Comparison of ENCODE assay signal across 22 mouse cellular contexts in the genomic region with DNA sequence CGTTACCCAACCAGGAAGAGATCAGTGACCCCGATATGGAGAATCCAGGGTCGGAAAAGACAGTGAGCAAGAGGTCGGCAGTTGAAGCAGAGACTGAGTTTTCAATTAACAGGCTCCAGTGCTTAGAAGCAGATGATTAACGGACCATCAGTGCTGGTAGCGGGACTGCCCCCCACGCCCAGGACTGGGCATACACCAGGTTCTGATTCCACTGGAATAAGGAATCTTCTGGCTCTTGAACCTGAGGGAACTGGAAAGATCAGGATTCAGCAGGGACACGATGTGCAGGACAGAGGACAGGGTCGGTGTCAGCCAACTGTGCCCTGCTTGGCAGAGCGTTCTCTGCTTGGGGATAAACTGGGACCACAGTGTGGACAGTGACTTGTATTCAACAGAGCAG. TPM values are rescaled to one million over a fixed set of nuclear protein-coding genes. Genes with fewer than 3 reads are reported as not detected.
A peak's percentile ranks its signal among the peaks of the same experiment; 100 is the strongest.
DNase-seq lines count a peak whose midpoint lies in the region; ATAC-seq and TF ChIP-seq lines count a peak whose summit lies in the region.
"Had no signal": no experiment of that assay in that cellular context is flagged by ENCODE, and none has a peak within 500 bp of the region (broad histone marks: within the 10 kb centered on the region; RNA-seq: fewer than 3 reads in every experiment).

No protein-coding gene starts in this region.

- WGBS in liver, adult 2 months = 34% methylated on average over 10 of the region's 10 CpGs
- WGBS in liver, postnatal 0 days (ENCODE audit: insufficient replicate concordance) = 59% methylated on average over 10 of the region's 10 CpGs
- 41% methylated on average over 10 of the region's 10 CpGs for WGBS in kidney, embryonic 15.5 days
- WGBS in neural tube, embryonic 15.5 days = 81% methylated on average over 10 of the region's 10 CpGs

- TF ChIP-seq CTCF in liver, adult 2 months (IDR thresholded peaks at IDR 0.05; ENCODE audit: low read depth, low read length) = no peak
- TF ChIP-seq CTCF in liver, postnatal 0 days (IDR thresholded peaks at IDR 0.05; ENCODE audit: low read depth) = no peak

- no peak overlapping the region for H3K4me3 ChIP-seq in liver, adult 2 months (ENCODE audit: insufficient read depth, low read depth, low read length)
- no peak overlapping the region for H3K4me3 ChIP-seq in liver, postnatal 0 days (ENCODE audit: low read depth, low read length)
- H3K4me3 ChIP-seq in kidney, embryonic 15.5 days (replicated peaks) = no peak overlapping the region
- no peak overlapping the region for H3K4me3 ChIP-seq in neural tube, embryonic 15.5 days (replicated peaks)
- H3K4me3 ChIP-seq: embryonic facial prominence, embryonic 10.5 days; forebrain, embryonic 13.5 days; heart, embryonic 12.5 days; hindbrain, embryonic 10.5 days had no signal

- H3K9ac ChIP-seq in liver, adult 2 months (ENCODE audit: low read depth, low read length) = no peak overlapping the region
- no peak overlapping the region for H3K9ac ChIP-seq in liver, postnatal 0 days (replicated peaks)
- H3K9ac ChIP-seq in kidney, embryonic 15.5 days = no peak overlapping the region
- H3K9ac ChIP-seq in neural tube, embryonic 15.5 days (replicated peaks) = no peak overlapping the region
- H3K9ac ChIP-seq: forebrain, embryonic 13.5 days; heart, embryonic 12.5 days had no signal

- no peak for TF ChIP-seq EP300 in liver, postnatal 0 days (IDR thresholded peaks at IDR 0.05; ENCODE audit: low read depth)

- H3K79me2 ChIP-seq in liver, adult 2 months (ENCODE audit: control insufficient read depth, insufficient read depth, low read length) = no peaks in the 10 kb centered on the region

- H3K27ac ChIP-seq in liver, adult 2 months (replicated peaks; ENCODE audit: insufficient read depth, low read depth, low read length) = no peak overlapping the region
- no peak overlapping the region for H3K27ac ChIP-seq in liver, postnatal 0 days (ENCODE audit: low read depth)
- H3K27ac ChIP-seq in kidney, embryonic 15.5 days = peak overlapping the region; percentile 62
- H3K27ac ChIP-seq in neural tube, embryonic 15.5 days (replicated peaks) = no peak overlapping the region
- H3K27ac ChIP-seq: embryonic facial prominence, embryonic 10.5 days; forebrain, embryonic 13.5 days; hindbrain, embryonic 10.5 days had no signal

- DNase-seq in liver, adult 2 months (ENCODE audit: extremely low read depth, low read depth, low spot score) = peak; percentile 35
- no peak for DNase-seq in liver, postnatal 0 days
- DNase-seq in kidney, postnatal 14 days = peak; percentile 90
- DNase-seq in yolk sac, embryonic 10.5 days (ENCODE audit: low spot score) = peak; percentile 10
- DNase-seq in lung, adult 18-20 months = no peak
- DNase-seq in right cerebral cortex, postnatal 4 days = no peak
- DNase-seq: adrenal gland, adult 8-10 months; adrenal gland, postnatal 36 days; B cell, adult 2 months; cerebellum, adult 2 months; cerebellum, postnatal 10 days; gastrocnemius, postnatal 10 days had no signal

- no peaks in the 10 kb centered on the region for H3K9me3 ChIP-seq in liver, postnatal 0 days (ENCODE audit: low read length)
- no peaks in the 10 kb centered on the region for H3K9me3 ChIP-seq in kidney, embryonic 15.5 days (replicated peaks)
- H3K9me3 ChIP-seq in neural tube, embryonic 15.5 days (replicated peaks) = no peaks in the 10 kb centered on the region
- H3K9me3 ChIP-seq: embryonic facial prominence, embryonic 10.5 days; forebrain, embryonic 13.5 days; G1E; heart, embryonic 12.5 days; hindbrain, embryonic 10.5 days had no signal

- TF ChIP-seq POLR2A in liver, adult 2 months (IDR thresholded peaks at IDR 0.05; ENCODE audit: extremely low read depth, insufficient read depth, low read length) = no peak

- no peaks in the 10 kb centered on the region for H3K4me1 ChIP-seq in liver, adult 2 months (ENCODE audit: control insufficient read depth, insufficient read depth, low read length)
- H3K4me1 ChIP-seq in liver, postnatal 0 days (ENCODE audit: insufficient read depth) = no peaks in the 10 kb centered on the region
- 0 out of 2 replicates have a peak, but pooled peaks cover 5% of the 10 kb centered on the region for H3K4me1 ChIP-seq in kidney, embryonic 15.5 days
- no peaks in the 10 kb centered on the region for H3K4me1 ChIP-seq in neural tube, embryonic 15.5 days
- H3K4me1 ChIP-seq: forebrain, embryonic 13.5 days; hindbrain, embryonic 10.5 days had no signal

- no peak for ATAC-seq in liver, postnatal 0 days
- ATAC-seq in kidney, embryonic 15.5 days (replicated peaks; ENCODE audit: low FRiP score) = peak; percentile 74
- no peak for ATAC-seq in neural tube, embryonic 15.5 days (ENCODE audit: low FRiP score)
- ATAC-seq: CD4-positive, CD25-positive, alpha-beta regulatory T cell, adult 4 months; forebrain, embryonic 13.5 days had no signal

- no peak overlapping the region for H3K4me2 ChIP-seq in liver, postnatal 0 days (ENCODE audit: low read depth, low read length)
- H3K4me2 ChIP-seq in kidney, embryonic 15.5 days = no peak overlapping the region
- no peak overlapping the region for H3K4me2 ChIP-seq in neural tube, embryonic 15.5 days
- H3K4me2 ChIP-seq: forebrain, embryonic 13.5 days; heart, embryonic 12.5 days had no signal

- H3K27me3 ChIP-seq in liver, adult 2 months (ENCODE audit: control insufficient read depth, insufficient read depth, low read length) = no peaks in the 10 kb centered on the region
- no peaks in the 10 kb centered on the region for H3K27me3 ChIP-seq in liver, postnatal 0 days (ENCODE audit: insufficient read depth, low read length)
- no peaks in the 10 kb centered on the region for H3K27me3 ChIP-seq in kidney, embryonic 15.5 days
- H3K27me3 ChIP-seq in neural tube, embryonic 15.5 days (replicated peaks) = no peaks in the 10 kb centered on the region
- H3K27me3 ChIP-seq: forebrain, embryonic 13.5 days had no signal

- H3K36me3 ChIP-seq in liver, adult 2 months (ENCODE audit: control insufficient read depth, insufficient read depth, low read length) = no peaks in the 10 kb centered on the region
- no peaks in the 10 kb centered on the region for H3K36me3 ChIP-seq in liver, postnatal 0 days (replicated peaks; ENCODE audit: insufficient read depth, low read length)
- H3K36me3 ChIP-seq in kidney, embryonic 15.5 days = no peaks in the 10 kb centered on the region
- no peaks in the 10 kb centered on the region for H3K36me3 ChIP-seq in neural tube, embryonic 15.5 days
- H3K36me3 ChIP-seq: embryonic facial prominence, embryonic 10.5 days; G1E; heart, embryonic 12.5 days; hindbrain, embryonic 10.5 days had no signal

RNA-seq across cellular contexts. Expression of a gene that starts 9.2 kb away (rescaled TPM):
- 1.2 and 1.3 TPM in 2 replicates for total RNA-seq in liver, adult 2 months (2014; rRNA removed)
- 2.1 and 2.2 TPM in 2 replicates for polyA plus RNA-seq in liver, adult 2 months (2012; rRNA removed)
- polyA plus RNA-seq in liver, postnatal 0 days (2015; fragmentation: Nextera tagmentation; extraction: Ambion mirVana) = 0.46 and 0.51 TPM in 2 replicates
- 0.30 TPM in 2 replicates for polyA plus RNA-seq in kidney, embryonic 15.5 days (2015; fragmentation: Nextera tagmentation; extraction: Ambion mirVana)
- 0.05 and 0.32 TPM in 2 replicates for polyA plus RNA-seq in neural tube, embryonic 15.5 days (2015; fragmentation: Nextera tagmentation; extraction: Ambion mirVana)
- total RNA-seq: G1E; heart, adult 8-10 months; heart, postnatal 25 days had no signal
- polyA plus RNA-seq: G1E had no signal

RNA-seq across cellular contexts. Expression of a gene that starts 28.6 kb away (rescaled TPM):
- 17.5 and 18.5 TPM in 2 replicates for total RNA-seq in liver, adult 2 months (2014; rRNA removed)
- polyA plus RNA-seq in liver, adult 2 months (2012; rRNA removed) = 21.5 and 27.3 TPM in 2 replicates
- 14.7 and 16.9 TPM in 2 replicates for polyA plus RNA-seq in liver, postnatal 0 days (2015; fragmentation: Nextera tagmentation; extraction: Ambion mirVana)
- polyA plus RNA-seq in kidney, embryonic 15.5 days (2015; fragmentation: Nextera tagmentation; extraction: Ambion mirVana) = 26.7 and 34.9 TPM in 2 replicates
- 31.2 and 36.4 TPM in 2 replicates for polyA plus RNA-seq in neural tube, embryonic 15.5 days (2015; fragmentation: Nextera tagmentation; extraction: Ambion mirVana)

RNA-seq across cellular contexts. Expression of a gene that starts 52.8 kb away (rescaled TPM):
- 2.5 and 4.0 TPM in 2 replicates for total RNA-seq in liver, adult 2 months (2014; rRNA removed)
- 5.0 TPM in 2 replicates for polyA plus RNA-seq in liver, adult 2 months (2012; rRNA removed)
- polyA plus RNA-seq in liver, postnatal 0 days (2015; fragmentation: Nextera tagmentation; extraction: Ambion mirVana) = 4.7 and 4.8 TPM in 2 replicates
- 4.4 and 5.1 TPM in 2 replicates for polyA plus RNA-seq in kidney, embryonic 15.5 days (2015; fragmentation: Nextera tagmentation; extraction: Ambion mirVana)
- 0.60 and 0.72 TPM in 2 replicates for polyA plus RNA-seq in neural tube, embryonic 15.5 days (2015; fragmentation: Nextera tagmentation; extraction: Ambion mirVana)
- polyA plus RNA-seq: CD4-positive, CD25-positive, alpha-beta regulatory T cell, adult 4 months; G1E had no signal

Comparison
In these comparisons a context has a peak if more than half of its experiments do, and no peak if none do; other contexts are left out.
1. DNase-seq: peak in liver, adult 2 months (single experiment), kidney, postnatal 14 days (single experiment) and yolk sac, embryonic 10.5 days (single experiment); none in liver, postnatal 0 days (single experiment), lung, adult 18-20 months (0 of 2) and right cerebral cortex, postnatal 4 days (single experiment).